Mouse (Mus musculus): ENCODE measurements around the gene Pax3. TPM values are rescaled to one million over a fixed set of nuclear protein-coding genes. Genes with fewer than 3 reads are reported as not detected.

The Pax3 gene
- total and polyA plus RNA-seq, 3 experiments = 7.4 to 22.9 (median 11.4) TPM

GRCm38 (mm10) chr1:78187122-78187787 lies 9.7 kb downstream of the Pax3 start:
- Histone ChIP-seq H3K36me3 (replicated peaks) (peaks cover 7% of the 10 kb centered on the region), H3K27me3 (ENCODE audit: insufficient read depth, low read length) (peaks cover 14% of the 10 kb centered on the region), H3K4me3 (ENCODE audit: low read depth, low read length) (no peak overlapping the region; the same call in 1 of the 2 replicates), H3K4me1 (ENCODE audit: insufficient read depth, low read depth, low read length) (peaks cover 52% of the 10 kb centered on the region), H3K9me3 (replicated peaks) (peaks cover 4% of the 10 kb centered on the region)
- no peak for DNase-seq (ENCODE audit: low spot score)
- ATAC-seq (ENCODE audit: extremely low read depth, insufficient number of reproducible peaks, low FRiP score, poor library complexity, severe bottlenecking) = peak; percentile 69
- TF ChIP-seq CTCF (IDR thresholded peaks at IDR 0.05; ENCODE audit: low read depth, low read length) (no peak), POLR2AphosphoS5 (IDR thresholded peaks at IDR 0.05; ENCODE audit: insufficient replicate concordance, low read depth, low read length) (no peak), GATA1 (IDR thresholded peaks at IDR 0.05; ENCODE audit: borderline replicate concordance, low read length) (no peak), GATA2 (IDR thresholded peaks at IDR 0.05; ENCODE audit: borderline replicate concordance, low read depth, low read length) (no peak)

- Histone ChIP-seq H3K4me3 (ENCODE audit: low read depth, low read length) (no peak overlapping the region), H3K4me1 (ENCODE audit: insufficient read depth, low read depth, low read length) (peaks cover 29% of the 10 kb centered on the region), H3K36me3 (replicated peaks) (peaks cover 10% of the 10 kb centered on the region), H3K27me3 (ENCODE audit: insufficient read depth, low read length) (no peaks in the 10 kb centered on the region), H3K9me3 (replicated peaks) (no peaks in the 10 kb centered on the region; the same call in 1 of the 2 replicates)
- no peak for TF ChIP-seq CTCF (IDR thresholded peaks at IDR 0.05; ENCODE audit: low read depth, low read length)
- DNase-seq (ENCODE audit: low spot score) = no peak
- no peak for ATAC-seq (ENCODE audit: extremely low read depth, insufficient number of reproducible peaks, low FRiP score, poor library complexity, severe bottlenecking)
Observed at GRCm38 (mm10) chr1:78182954-78183353, 14.0 kb downstream of the Pax3 start.

- no peak for TF ChIP-seq CTCF (IDR thresholded peaks at IDR 0.05; ENCODE audit: low read depth, low read length)
- no peak for TF ChIP-seq TAL1 (conservative IDR thresholded peaks at IDR 0.05; ENCODE audit: low read depth, low read length)
- TF ChIP-seq GATA1 (IDR thresholded peaks at IDR 0.05; ENCODE audit: borderline replicate concordance, low read length) = no peak
- no peak for TF ChIP-seq POLR2AphosphoS5 (IDR thresholded peaks at IDR 0.05; ENCODE audit: insufficient replicate concordance, low read depth, low read length)
- TF ChIP-seq GATA2 (IDR thresholded peaks at IDR 0.05; ENCODE audit: borderline replicate concordance, low read depth, low read length) = no peak
- DNase-seq (ENCODE audit: low spot score) (no peak), ATAC-seq (ENCODE audit: extremely low read depth, insufficient number of reproducible peaks, low FRiP score, poor library complexity, severe bottlenecking) (peak; percentile 93)
- H3K9me3 ChIP-seq (replicated peaks) = peaks cover 6% of the 10 kb centered on the region; the same call in 1 of the 2 replicates
- H3K4me1 ChIP-seq (ENCODE audit: insufficient read depth, low read depth, low read length) = peaks cover 25% of the 10 kb centered on the region
- peak overlapping the region; percentile 66 for H3K4me3 ChIP-seq (ENCODE audit: low read depth, low read length)
- peaks cover 17% of the 10 kb centered on the region for H3K36me3 ChIP-seq (replicated peaks)
- H3K27me3 ChIP-seq (ENCODE audit: insufficient read depth, low read length) = no peaks in the 10 kb centered on the region; the same call in 1 of the 2 replicates
Observed at GRCm38 (mm10) chr1:78181882-78182281, 15.1 kb downstream of the Pax3 start.

- no peak for TF ChIP-seq GATA2 (IDR thresholded peaks at IDR 0.05; ENCODE audit: borderline replicate concordance, low read depth, low read length)
- TF ChIP-seq TAL1 (conservative IDR thresholded peaks at IDR 0.05; ENCODE audit: low read depth, low read length) = no peak
- TF ChIP-seq POLR2AphosphoS5 (IDR thresholded peaks at IDR 0.05; ENCODE audit: insufficient replicate concordance, low read depth, low read length) = no peak
- TF ChIP-seq GATA1 (IDR thresholded peaks at IDR 0.05; ENCODE audit: borderline replicate concordance, low read length) = no peak
- TF ChIP-seq CTCF (IDR thresholded peaks at IDR 0.05; ENCODE audit: low read depth, low read length) = no peak
Observed at GRCm38 (mm10) chr1:78172334-78172733, 24.6 kb downstream of the Pax3 start.

GRCm38 (mm10) chr1:78171671-78172070 lies 25.3 kb downstream of the Pax3 start:
- TF ChIP-seq CTCF (IDR thresholded peaks at IDR 0.05; ENCODE audit: low read depth, low read length) = no peak
- no peak for TF ChIP-seq GATA2 (IDR thresholded peaks at IDR 0.05; ENCODE audit: borderline replicate concordance, low read depth, low read length)
- TF ChIP-seq GATA1 (IDR thresholded peaks at IDR 0.05; ENCODE audit: borderline replicate concordance, low read length) = no peak
- no peak for TF ChIP-seq POLR2AphosphoS5 (IDR thresholded peaks at IDR 0.05; ENCODE audit: insufficient replicate concordance, low read depth, low read length)
- TF ChIP-seq TAL1 (conservative IDR thresholded peaks at IDR 0.05; ENCODE audit: low read depth, low read length) = no peak
- Histone ChIP-seq H3K9me3 (replicated peaks) (no peaks in the 10 kb centered on the region; the same call in 1 of the 2 replicates), H3K36me3 (replicated peaks) (peaks cover 20% of the 10 kb centered on the region), H3K4me3 (ENCODE audit: low read depth, low read length) (no peak overlapping the region), H3K4me1 (ENCODE audit: insufficient read depth, low read depth, low read length) (peaks cover 9% of the 10 kb centered on the region), H3K27me3 (ENCODE audit: insufficient read depth, low read length) (0 out of 2 replicates have a peak, but pooled peaks cover 3% of the 10 kb centered on the region)
- ATAC-seq (ENCODE audit: extremely low read depth, insufficient number of reproducible peaks, low FRiP score, poor library complexity, severe bottlenecking) = no peak
- no peak for DNase-seq (ENCODE audit: low spot score)

More at GRCm38 (mm10) chr1:78172334-78172733, 24.6 kb downstream of the Pax3 start:
- H3K9me3 ChIP-seq (replicated peaks) = peaks cover 4% of the 10 kb centered on the region; the same call in 1 of the 2 replicates
- ATAC-seq (ENCODE audit: extremely low read depth, insufficient number of reproducible peaks, low FRiP score, poor library complexity, severe bottlenecking) = no peak
- H3K36me3 ChIP-seq (replicated peaks) = peaks cover 27% of the 10 kb centered on the region
- no peak for DNase-seq (ENCODE audit: low spot score)
- peaks cover 3% of the 10 kb centered on the region; the same call in 1 of the 2 replicates for H3K27me3 ChIP-seq (ENCODE audit: insufficient read depth, low read length)
- peaks cover 9% of the 10 kb centered on the region for H3K4me1 ChIP-seq (ENCODE audit: insufficient read depth, low read depth, low read length)
- no peak overlapping the region for H3K4me3 ChIP-seq (ENCODE audit: low read depth, low read length)

- H3K9me3 ChIP-seq (replicated peaks) = no peaks in the 10 kb centered on the region; the same call in 1 of the 2 replicates
- H3K27me3 ChIP-seq (ENCODE audit: insufficient read depth, low read length) = 0 out of 2 replicates have a peak, but pooled peaks cover 3% of the 10 kb centered on the region
- peaks cover 17% of the 10 kb centered on the region for H3K36me3 ChIP-seq (replicated peaks)
- ATAC-seq (ENCODE audit: extremely low read depth, insufficient number of reproducible peaks, low FRiP score, poor library complexity, severe bottlenecking) (no peak), DNase-seq (ENCODE audit: low spot score) (no peak)
- H3K4me1 ChIP-seq (ENCODE audit: insufficient read depth, low read depth, low read length) = peaks cover 9% of the 10 kb centered on the region
- no peak overlapping the region for H3K4me3 ChIP-seq (ENCODE audit: low read depth, low read length)
- no peak for TF ChIP-seq POLR2AphosphoS5 (IDR thresholded peaks at IDR 0.05; ENCODE audit: insufficient replicate concordance, low read depth, low read length)
- no peak for TF ChIP-seq GATA1 (IDR thresholded peaks at IDR 0.05; ENCODE audit: borderline replicate concordance, low read length)
- TF ChIP-seq CTCF (IDR thresholded peaks at IDR 0.05; ENCODE audit: low read depth, low read length) = no peak
Observed at GRCm38 (mm10) chr1:78170771-78171170, 26.2 kb downstream of the Pax3 start.
